Mouse (Mus musculus) layer of hippocampus, adult 2 months (tissue): ENCODE measurements around the gene Lrtm2. TPM values are rescaled to one million over a fixed set of nuclear protein-coding genes. Genes with fewer than 3 reads are reported as not detected.
"Not testable (repeated sequence)": the region's sequence is repeated elsewhere in the genome, so short reads cannot be mapped to it uniquely, and the experiment has no call there.

Experiments
- DNase-seq, 2 experiments: peaks; one replicate each; pipeline ENCODE4 v3.0.0; 2022; ENCODE audit warnings: low spot score in 2 of 2
- H3K27ac ChIP-seq: fragments of 200-600 bp; 2 replicates; pipeline ENCODE4 v1.8.1; 2022
- H3K4me3 ChIP-seq: fragments of 200-600 bp; 2 replicates; pipeline ENCODE4 v1.8.1; 2022; ENCODE audit warnings: mild to moderate bottlenecking
- CTCF ChIP-seq: fragments of 200-600 bp; conservative IDR thresholded peaks from 2 replicates; pipeline ENCODE4 v1.8.1; 2022; ENCODE audit warnings: antibody characterized with exemption, mild to moderate bottlenecking, moderate library complexity
- long read RNA-seq, 2 experiments: library from polyadenylated mRNA; stranded (forward); transcript quantifications; one replicate each; pipeline ENCODE4 v2.0.0; 2021; ENCODE audit warnings: borderline mapping rate in 2 of 2
- total RNA-seq, 2 experiments: library from RNA; stranded (reverse); gene quantifications; 2 replicates each; pipeline ENCODE4 v1.2.3; 2021

The Lrtm2 gene
- 10 to 100 TPM; 43.3 to 44.6 TPM for total RNA-seq
- long read RNA-seq, experiment 1, transcript Lrtm2-202 (5 exons, 3,569 nt), result major isoform, 5 of 9 reads
- long read RNA-seq, experiment 1, partial matches to known transcripts, result 4 of 9 reads
- long read RNA-seq, experiment 1, other reads (novel, unspliced or antisense), result 0 of 9 reads
- long read RNA-seq, experiment 2, partial matches to known transcripts, result 1 of 11 reads
- long read RNA-seq, experiment 2, other reads (novel, unspliced or antisense), result 7 of 11 reads

DNA sequence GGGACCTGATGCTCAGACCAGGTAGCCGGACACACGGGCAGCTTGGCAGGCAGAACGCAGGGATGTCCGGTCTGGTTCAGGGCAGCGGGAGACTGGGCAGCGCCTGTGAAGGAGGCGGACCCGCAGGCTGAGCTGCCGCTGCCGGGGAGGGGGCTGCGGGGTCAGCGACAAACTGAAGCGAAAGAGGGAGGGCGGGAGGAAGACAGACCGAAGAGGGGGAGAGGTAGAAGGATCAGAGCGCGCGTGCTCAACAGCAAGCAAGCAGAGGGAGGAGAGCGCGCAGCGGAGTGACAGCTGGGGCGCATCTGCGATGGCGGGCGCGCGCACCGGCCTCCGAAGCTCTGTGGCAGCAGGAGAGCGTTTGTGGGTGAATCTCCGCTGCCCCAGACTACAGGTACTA, at the start of gene Lrtm2:
Gene Lrtm2 (minus strand): TSS at position 261 of the 400 bp plus-strand sequence.
- Histone ChIP-seq H3K4me3 (peak within 1 kb of the TSS; percentile 74), H3K27ac (peak within 1 kb of the TSS; percentile 96)
- peak; percentile 55 to 67 for DNase-seq
- TF ChIP-seq CTCF, result no peak

- no peak overlapping the region for H3K27ac ChIP-seq
- no peak overlapping the region for H3K4me3 ChIP-seq
- DNase-seq, result no peak
- peak; percentile 36 for TF ChIP-seq CTCF
Observed at GRCm38 (mm10) chr6:119378631-119379030, 48.1 kb upstream of the Lrtm2 start.

GRCm38 (mm10) chr6:119377613-119378012, 47.0 kb upstream of the Lrtm2 start:
- H3K27ac ChIP-seq, result no peak overlapping the region
- H3K4me3 ChIP-seq, result no peak overlapping the region
- no peak for DNase-seq
- no peak for TF ChIP-seq CTCF

DNA sequence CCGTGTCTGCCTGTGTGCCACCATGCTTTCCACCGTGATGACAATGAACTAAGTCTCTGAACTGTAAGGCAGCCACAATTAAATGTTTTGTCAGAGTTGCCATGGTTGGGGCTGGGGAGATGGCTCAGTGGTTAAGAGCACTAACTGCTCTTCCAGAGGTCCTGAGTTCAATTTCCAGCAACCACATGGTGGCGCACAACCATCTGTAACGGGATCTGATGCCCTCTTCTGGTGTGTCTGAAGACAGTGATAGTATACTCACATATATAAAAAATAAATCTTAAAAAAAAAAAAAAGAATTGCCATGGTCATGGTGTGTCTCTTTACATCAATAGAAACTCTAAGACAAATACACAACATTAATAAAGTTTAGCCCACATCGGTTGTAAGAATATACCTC, 44.5 kb upstream of the Lrtm2 start:
- Histone ChIP-seq H3K27ac (no peak overlapping the region), H3K4me3 (no peak overlapping the region)
- no peak for DNase-seq
- TF ChIP-seq CTCF, result peak; percentile 43

DNA sequence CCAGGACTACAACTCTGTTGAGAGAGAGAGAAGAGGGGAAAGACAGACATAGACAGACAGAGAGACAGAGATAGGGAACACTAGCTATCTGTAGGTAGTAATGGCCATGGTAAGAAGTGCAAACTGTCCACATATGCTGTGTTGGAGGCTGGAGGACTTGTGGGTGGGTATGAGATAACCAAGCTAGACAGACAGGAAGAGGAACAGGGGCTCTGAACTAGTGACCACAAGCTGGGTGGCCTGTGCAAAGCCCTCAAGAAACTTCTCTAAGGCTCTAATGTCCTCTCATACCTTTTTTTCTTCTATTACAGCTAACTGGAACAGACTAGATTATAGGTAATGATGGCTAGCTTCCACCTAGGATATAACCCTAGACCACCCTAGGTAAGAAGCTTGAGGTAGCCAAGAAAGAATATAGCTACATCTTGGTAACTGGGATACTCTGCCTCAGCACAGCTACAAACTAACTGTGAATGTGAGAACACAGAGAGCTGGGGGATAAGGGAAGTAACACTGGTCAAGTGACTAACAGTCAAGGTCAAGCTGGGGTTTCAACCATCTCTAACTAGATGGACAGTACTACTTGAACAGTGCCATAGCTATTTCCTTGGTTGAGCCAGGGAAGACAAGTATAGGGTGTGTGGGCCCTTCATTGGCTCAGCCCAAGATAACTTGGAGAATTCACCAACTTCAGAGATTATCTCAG, 42.6 kb upstream of the Lrtm2 start:
- no peak overlapping the region for H3K4me3 ChIP-seq
- DNase-seq, result no peak
- TF ChIP-seq CTCF, result no peak

DNA sequence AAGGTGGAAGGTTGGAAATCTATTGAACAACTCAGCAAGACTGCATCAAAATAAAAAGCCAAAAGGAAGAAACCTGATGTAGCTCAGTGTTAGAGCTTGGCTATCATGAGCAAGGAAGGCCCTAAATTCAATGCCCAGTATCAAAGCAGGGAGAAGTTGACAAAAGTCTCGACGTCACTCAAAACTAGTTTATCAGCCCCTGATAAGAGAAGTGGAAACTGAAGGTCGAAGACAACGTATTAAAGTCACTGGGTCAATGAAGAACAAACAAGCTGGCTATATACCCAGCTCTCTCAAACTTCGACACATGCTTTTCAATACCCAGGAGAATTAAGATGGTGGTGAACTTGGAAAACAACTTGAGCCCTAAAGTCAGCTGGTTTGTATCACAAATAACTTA, 41.7 kb upstream of the Lrtm2 start:
- DNase-seq, result no peak
- Histone ChIP-seq H3K27ac (no peak overlapping the region), H3K4me3 (no peak overlapping the region)
- TF ChIP-seq CTCF, result no peak

More for the DNA sequence above, 42.6 kb upstream of the Lrtm2 start:
- no peak overlapping the region for H3K27ac ChIP-seq

GRCm38 (mm10) chr6:119371624-119372023, 41.1 kb upstream of the Lrtm2 start:
- TF ChIP-seq CTCF, result peak; percentile 47

GRCm38 (mm10) chr6:119367382-119367781, 36.8 kb upstream of the Lrtm2 start:
- TF ChIP-seq CTCF, result no peak
- H3K4me3 ChIP-seq, result no peak overlapping the region
- no peak overlapping the region for H3K27ac ChIP-seq
- DNase-seq, result no peak

More at GRCm38 (mm10) chr6:119371624-119372023, 41.1 kb upstream of the Lrtm2 start:
- H3K27ac ChIP-seq, result no peak overlapping the region
- H3K4me3 ChIP-seq, result no peak overlapping the region
- DNase-seq, result no peak

DNA sequence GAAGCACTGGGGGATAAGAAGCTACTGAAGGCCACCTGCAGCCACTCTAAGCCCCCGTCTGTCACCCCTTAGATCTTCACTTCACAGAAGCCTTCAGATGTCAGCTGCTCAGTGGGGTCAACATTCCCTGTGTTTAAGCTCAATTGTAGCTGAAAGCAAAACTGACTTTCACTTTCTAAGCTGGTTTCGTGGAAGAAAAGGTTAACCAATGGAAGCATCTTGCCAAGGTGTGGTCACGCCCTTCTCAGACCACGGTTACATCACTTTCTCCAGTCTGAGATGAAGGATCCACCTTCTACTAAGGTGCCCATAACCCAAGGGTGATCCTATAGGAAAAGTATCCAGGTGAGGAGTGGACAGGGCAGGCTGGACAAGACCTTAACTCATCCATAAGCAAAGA, 36.2 kb upstream of the Lrtm2 start:
- not testable (repeated sequence) for H3K4me3 ChIP-seq, DNase-seq, H3K27ac ChIP-seq

DNA sequence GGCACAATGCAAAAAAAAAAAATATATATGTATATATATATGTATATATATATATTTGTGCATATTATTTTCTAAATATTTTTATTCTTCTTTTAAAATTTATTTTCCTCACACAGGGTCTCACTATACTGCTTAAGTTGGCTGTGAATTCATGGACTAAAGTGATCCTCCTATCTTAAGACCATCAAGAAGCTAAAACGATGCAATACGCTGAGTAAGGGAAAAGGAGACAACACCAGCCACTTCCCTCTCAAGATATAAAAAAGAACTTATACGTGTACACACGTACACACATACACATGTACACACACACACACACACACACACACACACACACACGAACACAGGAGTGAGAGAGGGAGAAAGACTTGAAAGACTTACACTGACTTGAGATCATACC, 33.0 kb upstream of the Lrtm2 start:
- no peak for TF ChIP-seq CTCF
- DNase-seq, result no peak
- no peak overlapping the region for H3K4me3 ChIP-seq
- no peak overlapping the region for H3K27ac ChIP-seq

DNA sequence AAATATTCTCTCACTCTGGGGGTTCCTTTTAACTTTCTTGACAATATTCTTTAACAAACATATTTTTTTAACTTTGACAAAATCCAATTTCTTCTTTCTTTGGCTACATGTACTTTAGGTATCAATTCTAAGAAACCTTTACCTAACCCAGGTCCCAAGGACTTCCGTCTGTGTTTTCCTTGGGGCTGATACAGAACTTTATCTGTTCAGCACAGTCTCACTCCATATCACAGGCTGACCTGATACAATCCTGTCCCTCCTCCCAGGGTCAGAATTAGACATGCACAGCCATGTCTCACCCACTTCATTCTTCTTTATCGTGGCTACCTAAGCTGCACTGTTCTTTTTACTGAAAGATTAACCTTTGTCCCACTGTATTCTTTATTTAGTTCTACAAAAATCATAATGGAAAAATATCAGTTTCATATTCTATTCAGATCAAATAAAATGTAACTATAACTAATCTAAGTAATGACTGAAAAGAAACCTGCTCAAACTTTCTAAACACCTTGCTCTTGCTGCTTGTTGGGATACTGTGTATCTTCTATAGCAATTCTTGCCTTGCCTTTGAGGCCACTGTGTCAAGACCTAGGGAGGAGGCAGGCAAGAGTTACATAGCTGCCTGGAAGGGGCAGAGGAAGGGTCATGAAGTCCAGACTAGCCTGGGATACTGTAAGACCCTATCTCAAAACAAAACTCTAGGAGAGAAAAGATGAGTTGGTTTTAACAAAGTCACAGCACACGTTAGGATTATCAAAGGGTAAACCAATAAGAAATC, 30.5 kb upstream of the Lrtm2 start:
- no peak for DNase-seq
- Histone ChIP-seq H3K4me3 (no peak overlapping the region), H3K27ac (no peak overlapping the region)

GRCm38 (mm10) chr6:119360250-119360649, 29.7 kb upstream of the Lrtm2 start:
- H3K4me3 ChIP-seq, DNase-seq, H3K27ac ChIP-seq: not testable (repeated sequence)

More for the DNA sequence above, 30.5 kb upstream of the Lrtm2 start:
- TF ChIP-seq CTCF, result no peak

DNA sequence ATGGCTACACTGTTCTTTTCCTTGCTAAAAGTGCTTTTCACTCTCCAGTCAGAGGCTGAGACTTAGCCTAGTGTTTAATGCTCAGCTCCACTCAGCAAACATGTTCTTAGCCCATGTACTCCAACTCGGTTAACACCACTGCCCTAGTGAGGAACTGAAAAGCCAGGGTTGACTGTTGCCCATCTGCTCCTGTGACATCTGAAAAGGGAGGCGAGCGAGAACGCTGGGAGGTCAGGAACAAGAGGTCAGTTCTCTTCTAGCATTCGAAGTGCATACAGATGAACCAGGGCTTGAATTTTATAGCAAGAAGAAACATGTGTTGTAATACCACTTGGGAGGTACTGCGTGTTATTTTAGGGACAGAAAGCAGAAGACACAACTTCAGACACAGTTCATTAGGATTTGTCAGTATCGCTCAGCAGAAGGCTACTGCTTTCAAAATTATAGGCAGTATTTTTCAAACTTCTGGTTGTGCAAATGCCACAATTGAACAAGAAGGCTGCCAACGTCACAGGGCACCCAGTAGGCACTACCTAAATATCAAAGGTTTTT, 27.5 kb upstream of the Lrtm2 start:
- DNase-seq, result no peak
- TF ChIP-seq CTCF, result no peak
- Histone ChIP-seq H3K27ac (no peak overlapping the region), H3K4me3 (no peak overlapping the region)
